Mouse (Mus musculus): ENCODE measurements around the gene Sh3rf1. TPM values are rescaled to one million over a fixed set of nuclear protein-coding genes. Genes with fewer than 3 reads are reported as not detected.
A peak's percentile ranks its signal among the peaks of the same experiment; 100 is the strongest.

Gene Sh3rf1
- polyA plus RNA-seq, 1 experiment: 2.1 TPM

DNA sequence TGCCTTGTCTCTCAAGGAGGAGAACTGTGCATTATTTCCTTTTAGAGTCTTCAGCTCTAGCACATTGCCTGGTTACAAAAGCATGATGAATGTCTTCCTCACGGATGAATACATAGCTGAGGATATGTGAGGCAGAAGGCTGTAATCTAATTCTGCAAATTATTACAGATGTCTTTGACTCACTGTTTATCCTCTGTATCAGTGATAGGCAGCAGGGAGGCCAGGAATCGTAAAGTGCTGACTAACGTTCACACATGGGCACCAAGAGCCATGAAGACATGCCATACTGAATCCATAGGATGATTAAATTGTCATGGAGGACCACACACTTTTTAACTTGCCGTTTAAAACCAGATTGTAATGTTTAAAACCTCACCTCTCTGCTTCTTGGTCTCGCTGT, 103.7 kb downstream of the Sh3rf1 start:
- H3K27ac ChIP-seq (replicated peaks; ENCODE audit: low read depth, low read length): no peak overlapping the region
- no peaks in the 10 kb centered on the region for H3K4me1 ChIP-seq (ENCODE audit: control insufficient read depth, insufficient read depth, insufficient read length, low read length)
- no peak overlapping the region for H3K4me3 ChIP-seq (ENCODE audit: insufficient read depth, low read depth, low read length)

DNA sequence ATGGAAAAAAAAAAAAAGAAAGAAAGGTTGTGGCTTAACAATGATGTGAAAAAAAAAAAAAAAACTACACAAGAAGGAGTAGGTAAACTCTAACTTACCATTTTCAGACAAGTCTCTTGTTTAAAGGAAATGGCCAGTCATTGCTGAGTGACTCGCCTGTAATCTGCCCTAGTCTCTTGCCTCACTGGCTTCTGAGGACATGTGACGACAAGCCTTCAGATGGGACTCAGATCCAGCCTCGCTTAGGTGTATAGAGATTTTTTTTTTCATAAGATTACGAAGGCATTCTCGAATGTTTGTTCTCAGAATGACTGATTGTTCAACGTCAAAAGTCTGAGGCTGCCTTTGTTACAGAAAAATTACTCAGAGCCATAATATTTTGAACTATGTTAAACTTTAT, 116.0 kb downstream of the Sh3rf1 start:
- Histone ChIP-seq H3K27ac (replicated peaks; ENCODE audit: low read depth, low read length) (no peak overlapping the region), H3K4me1 (ENCODE audit: control insufficient read depth, insufficient read depth, insufficient read length, low read length) (peaks cover 7% of the 10 kb centered on the region; the same call in 1 of the 2 replicates), H3K4me3 (ENCODE audit: insufficient read depth, low read depth, low read length) (no peak overlapping the region)

DNA sequence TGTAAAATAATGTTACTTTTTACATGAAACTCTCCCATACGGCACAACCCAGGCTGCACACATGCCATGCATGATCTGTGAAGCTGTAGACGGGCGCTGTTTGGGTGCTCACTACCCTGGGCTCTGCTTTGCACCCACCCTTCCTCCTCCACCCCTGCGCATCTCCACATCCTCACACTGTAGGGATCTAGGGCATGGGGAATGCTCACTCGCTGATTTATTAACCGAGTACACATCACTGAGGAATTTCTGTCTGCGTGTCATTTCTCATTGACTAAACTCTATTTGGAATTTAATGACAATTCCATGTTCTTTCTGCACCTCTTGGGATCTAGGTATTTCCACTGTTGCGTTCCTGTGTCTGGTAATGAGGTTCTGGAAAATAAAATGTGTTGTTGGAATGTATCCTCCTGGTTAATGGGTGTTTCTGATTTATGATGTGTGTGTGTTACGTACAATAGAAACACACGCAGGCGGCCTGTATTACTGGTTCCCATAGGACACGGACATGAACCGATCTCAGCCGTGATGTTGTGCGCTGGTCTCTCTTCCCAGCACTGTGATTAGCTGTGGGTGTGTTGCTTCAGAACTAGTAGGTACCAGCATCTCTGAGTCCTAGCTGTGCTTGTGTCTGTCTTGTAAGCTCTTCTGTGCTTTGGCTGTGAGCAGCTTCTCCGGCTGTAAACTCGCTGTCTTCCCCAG, 116.8 kb downstream of the Sh3rf1 start:
- Histone ChIP-seq H3K27ac (replicated peaks; ENCODE audit: low read depth, low read length) (0 out of 2 replicates have a peak overlapping the region, but pooled peaks have one; percentile 12), H3K4me3 (ENCODE audit: insufficient read depth, low read depth, low read length) (no peak overlapping the region), H3K4me1 (ENCODE audit: control insufficient read depth, insufficient read depth, insufficient read length, low read length) (peaks cover 7% of the 10 kb centered on the region; the same call in 1 of the 2 replicates)

DNA sequence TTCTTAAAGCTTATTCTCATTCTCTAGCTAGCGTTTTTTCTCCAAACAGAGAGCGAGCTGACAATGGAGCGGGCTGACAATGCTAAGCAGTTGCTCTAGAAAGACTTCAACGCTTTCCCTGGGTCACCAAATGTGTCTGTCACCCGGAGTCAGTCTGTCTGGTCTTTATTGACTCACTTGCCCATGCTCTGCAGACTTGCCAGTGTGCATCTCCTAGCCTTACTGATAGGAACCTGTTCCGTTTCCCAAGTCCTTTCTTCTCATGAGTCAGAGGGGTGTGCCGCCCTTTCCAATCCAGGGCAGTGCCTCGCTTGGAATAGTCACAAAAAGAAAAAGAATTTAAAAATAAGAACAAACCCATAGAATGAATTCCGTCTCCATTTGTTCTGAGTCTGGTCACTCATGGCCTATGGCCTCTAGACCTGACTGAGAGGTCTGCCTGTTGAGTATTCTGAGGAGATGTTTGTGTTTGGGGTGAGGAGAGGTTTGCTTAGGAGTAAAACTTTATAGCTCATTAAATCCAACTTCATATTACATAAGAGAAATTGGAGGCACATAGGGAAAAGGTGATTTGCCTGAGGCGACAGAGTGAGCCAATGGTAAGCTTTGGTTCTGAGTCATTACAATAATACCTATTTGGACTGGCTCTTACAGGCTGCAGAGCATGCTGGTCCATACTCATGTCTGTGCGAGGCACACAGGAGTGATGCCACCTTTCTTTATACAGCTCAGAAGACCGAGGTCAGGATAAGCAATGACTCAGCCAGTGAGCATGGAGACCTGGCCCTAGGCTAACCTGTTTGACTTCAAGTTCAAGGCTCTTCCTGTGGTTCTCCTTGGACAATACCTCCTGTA, 118.1 kb downstream of the Sh3rf1 start:
- Histone ChIP-seq H3K4me1 (ENCODE audit: control insufficient read depth, insufficient read depth, insufficient read length, low read length) (peaks cover 4% of the 10 kb centered on the region; the same call in 1 of the 2 replicates), H3K4me3 (ENCODE audit: insufficient read depth, low read depth, low read length) (no peak overlapping the region), H3K27ac (replicated peaks; ENCODE audit: low read depth, low read length) (no peak overlapping the region)

DNA sequence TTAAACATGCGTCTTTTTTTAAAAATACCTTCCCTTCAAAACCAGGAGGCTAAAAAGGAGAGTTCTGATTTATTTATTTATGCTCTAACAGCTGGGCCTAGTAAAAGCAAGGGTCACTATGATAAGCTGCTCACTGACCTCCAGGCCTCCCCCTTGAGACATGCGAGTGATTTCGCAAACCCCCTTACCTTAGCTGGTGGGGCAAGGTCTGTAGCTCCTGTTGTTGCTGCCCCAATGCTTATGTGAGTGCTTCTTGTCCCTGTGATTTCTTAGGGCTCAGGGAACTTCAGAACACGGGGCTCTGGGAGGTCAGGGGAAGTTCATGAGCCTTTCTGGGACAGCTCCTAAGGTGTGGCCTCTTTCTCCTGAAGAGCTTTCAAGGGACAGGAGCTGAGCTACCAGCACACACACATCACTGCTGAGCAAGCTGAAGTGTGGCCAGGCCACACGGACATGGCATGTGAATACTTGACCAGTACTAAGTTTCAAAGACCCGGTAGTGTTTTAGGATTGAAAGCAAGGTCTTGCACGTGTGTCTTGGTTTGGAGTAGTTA, 118.9 kb downstream of the Sh3rf1 start:
- Histone ChIP-seq H3K4me1 (ENCODE audit: control insufficient read depth, insufficient read depth, insufficient read length, low read length) (peaks cover 4% of the 10 kb centered on the region; the same call in 1 of the 2 replicates), H3K4me3 (ENCODE audit: insufficient read depth, low read depth, low read length) (no peak overlapping the region), H3K27ac (replicated peaks; ENCODE audit: low read depth, low read length) (no peak overlapping the region)

DNA sequence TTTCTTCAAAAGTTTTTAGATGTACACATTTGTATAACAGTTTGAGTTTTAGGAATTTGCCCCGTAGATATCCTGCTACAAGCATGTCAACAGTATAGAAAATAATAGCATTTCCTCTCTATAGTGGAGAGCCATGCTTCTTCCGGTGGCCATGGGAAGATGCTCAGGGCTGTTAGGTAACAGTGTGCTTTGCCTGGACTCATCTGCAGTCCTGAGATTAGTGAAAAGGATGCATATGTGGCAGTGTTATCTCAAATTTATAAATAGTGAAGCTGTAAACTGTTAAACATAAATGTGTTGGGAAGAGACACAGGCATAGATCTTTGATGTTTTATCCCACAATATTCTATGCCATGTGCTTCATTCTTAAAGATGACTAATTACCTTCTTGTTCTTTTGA, 120.8 kb downstream of the Sh3rf1 start:
- Histone ChIP-seq H3K4me1 (ENCODE audit: control insufficient read depth, insufficient read depth, insufficient read length, low read length) (peaks cover 4% of the 10 kb centered on the region; the same call in 1 of the 2 replicates), H3K4me3 (ENCODE audit: insufficient read depth, low read depth, low read length) (no peak overlapping the region), H3K27ac (replicated peaks; ENCODE audit: low read depth, low read length) (no peak overlapping the region)

DNA sequence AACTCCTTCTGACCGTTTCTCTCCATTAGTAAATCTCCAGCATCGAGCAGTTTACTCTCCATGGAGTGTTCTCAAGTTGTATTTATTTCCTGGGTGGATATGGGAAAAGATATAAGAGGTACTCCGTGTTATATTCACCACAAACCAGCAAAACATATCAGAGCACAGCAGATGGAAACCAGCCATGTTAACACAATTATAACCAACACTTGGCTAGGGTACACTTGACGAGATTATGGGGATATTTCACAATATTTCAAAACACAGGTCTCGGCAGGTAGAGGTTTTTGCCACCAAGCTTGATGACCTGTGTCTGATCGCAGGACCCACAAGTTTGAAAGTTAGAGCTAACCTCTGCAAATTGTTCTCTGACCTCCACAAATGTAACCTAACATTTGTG, 123.3 kb downstream of the Sh3rf1 start:
- peaks cover 2% of the 10 kb centered on the region; the same call in 1 of the 2 replicates for H3K4me1 ChIP-seq (ENCODE audit: control insufficient read depth, insufficient read depth, insufficient read length, low read length)
- H3K4me3 ChIP-seq (ENCODE audit: insufficient read depth, low read depth, low read length): no peak overlapping the region
- H3K27ac ChIP-seq (replicated peaks; ENCODE audit: low read depth, low read length): no peak overlapping the region

DNA sequence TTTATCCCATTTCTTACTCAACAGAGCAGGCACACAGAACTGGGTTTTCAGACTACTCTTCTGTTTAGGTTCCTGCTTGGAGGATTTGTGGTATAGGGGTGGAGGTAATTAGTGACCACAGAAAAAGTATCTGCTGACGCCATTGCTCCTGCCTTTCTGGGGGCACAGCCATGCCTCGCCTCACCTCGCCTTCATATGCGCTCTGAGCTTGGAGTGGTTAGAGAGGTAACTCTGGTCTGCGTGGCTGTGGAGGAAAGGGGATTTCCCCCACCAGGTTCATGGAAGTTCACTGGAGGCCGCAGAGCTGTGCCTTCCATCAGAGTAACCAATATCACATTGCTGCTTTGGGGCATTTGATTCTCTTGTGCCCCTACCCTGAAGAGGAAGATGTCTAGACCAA, 123.9 kb downstream of the Sh3rf1 start:
- no peaks in the 10 kb centered on the region for H3K4me1 ChIP-seq (ENCODE audit: control insufficient read depth, insufficient read depth, insufficient read length, low read length)
- no peak overlapping the region for H3K27ac ChIP-seq (replicated peaks; ENCODE audit: low read depth, low read length)
- H3K4me3 ChIP-seq (ENCODE audit: insufficient read depth, low read depth, low read length): no peak overlapping the region

DNA sequence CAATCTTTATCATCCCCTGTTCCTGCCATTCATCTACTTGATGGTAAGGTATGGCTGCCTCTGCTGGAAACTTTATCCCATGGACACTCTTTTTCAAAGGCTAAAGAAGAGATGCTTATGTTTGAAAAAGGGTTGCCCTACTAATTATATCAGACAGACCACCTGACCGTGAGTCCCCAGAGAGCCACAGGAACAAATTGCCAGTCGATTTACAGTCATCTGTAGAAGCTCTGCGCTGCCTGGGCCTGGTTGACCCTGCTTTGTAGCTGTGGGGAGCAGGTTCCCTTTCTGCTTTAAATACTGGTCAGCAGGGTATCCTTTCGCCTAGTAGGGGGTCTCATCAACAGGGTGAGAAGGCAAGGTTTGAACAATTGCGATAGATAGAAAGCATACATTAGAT, 124.4 kb downstream of the Sh3rf1 start:
- Histone ChIP-seq H3K27ac (replicated peaks; ENCODE audit: low read depth, low read length) (no peak overlapping the region), H3K4me3 (ENCODE audit: insufficient read depth, low read depth, low read length) (no peak overlapping the region), H3K4me1 (ENCODE audit: control insufficient read depth, insufficient read depth, insufficient read length, low read length) (no peaks in the 10 kb centered on the region)

DNA sequence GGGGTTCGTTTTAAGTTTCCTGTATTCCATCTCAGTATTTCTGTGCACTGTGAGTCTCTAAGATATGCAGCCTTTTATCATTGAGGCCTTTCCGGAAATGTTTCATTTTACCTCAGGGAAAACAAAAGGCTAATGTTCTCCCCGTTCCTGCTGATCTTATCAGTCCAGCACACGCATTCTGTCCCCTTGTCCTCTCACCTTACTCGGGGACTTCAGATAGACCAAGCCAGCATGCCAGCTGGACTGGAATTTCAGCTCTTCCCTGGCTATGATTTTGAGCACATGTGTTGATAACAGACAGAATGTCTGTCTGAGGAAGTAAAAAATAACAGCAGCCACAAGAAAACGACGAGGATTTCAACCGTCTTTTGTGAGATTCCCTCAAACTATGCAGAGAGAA, 124.8 kb downstream of the Sh3rf1 start:
- no peaks in the 10 kb centered on the region for H3K4me1 ChIP-seq (ENCODE audit: control insufficient read depth, insufficient read depth, insufficient read length, low read length)
- no peak overlapping the region for H3K27ac ChIP-seq (replicated peaks; ENCODE audit: low read depth, low read length)
- no peak overlapping the region for H3K4me3 ChIP-seq (ENCODE audit: insufficient read depth, low read depth, low read length)

DNA sequence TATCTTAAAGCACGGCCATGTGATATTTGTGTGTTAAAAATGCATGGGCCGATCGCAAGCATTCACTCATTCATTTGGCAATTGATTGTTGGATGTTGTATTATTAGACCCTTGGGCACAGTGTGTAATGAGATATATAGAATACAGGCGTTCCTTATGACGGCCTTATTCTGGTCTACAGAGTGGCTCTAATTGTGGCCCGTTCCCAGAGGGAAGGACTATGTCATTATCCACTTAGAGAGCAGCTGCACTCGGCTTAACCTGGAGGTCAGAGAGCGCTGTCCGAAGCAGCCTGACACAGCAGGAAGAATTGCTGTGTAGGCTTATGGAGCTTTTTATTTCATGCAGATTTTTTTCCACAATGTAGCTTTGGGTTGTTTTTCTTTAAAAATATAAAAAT, 126.8 kb downstream of the Sh3rf1 start:
- no peaks in the 10 kb centered on the region for H3K4me1 ChIP-seq (ENCODE audit: control insufficient read depth, insufficient read depth, insufficient read length, low read length)
- H3K27ac ChIP-seq (replicated peaks; ENCODE audit: low read depth, low read length): no peak overlapping the region
- H3K4me3 ChIP-seq (ENCODE audit: insufficient read depth, low read depth, low read length): no peak overlapping the region

DNA sequence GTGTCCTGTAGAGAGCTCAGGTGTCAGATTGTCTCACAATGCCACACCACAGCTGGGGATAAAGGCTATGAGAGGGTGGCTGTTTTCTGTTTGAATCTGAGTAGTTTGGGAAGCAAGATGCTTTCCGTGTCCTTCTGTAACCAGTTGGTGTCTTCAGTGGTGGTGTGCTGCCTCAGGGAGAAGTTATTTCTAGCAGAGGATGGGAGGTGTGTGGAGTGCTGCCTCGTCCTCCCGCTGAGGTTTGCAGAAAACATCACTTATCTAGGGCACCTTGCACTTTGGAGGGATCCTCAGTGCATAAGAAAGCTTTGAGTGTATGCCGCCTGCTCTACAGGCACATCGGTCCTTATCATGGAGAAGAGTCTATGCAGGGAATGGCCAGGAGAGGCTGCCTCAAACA, 128.0 kb downstream of the Sh3rf1 start:
- H3K27ac ChIP-seq (replicated peaks; ENCODE audit: low read depth, low read length): no peak overlapping the region
- no peaks in the 10 kb centered on the region for H3K4me1 ChIP-seq (ENCODE audit: control insufficient read depth, insufficient read depth, insufficient read length, low read length)
- H3K4me3 ChIP-seq (ENCODE audit: insufficient read depth, low read depth, low read length): no peak overlapping the region

DNA sequence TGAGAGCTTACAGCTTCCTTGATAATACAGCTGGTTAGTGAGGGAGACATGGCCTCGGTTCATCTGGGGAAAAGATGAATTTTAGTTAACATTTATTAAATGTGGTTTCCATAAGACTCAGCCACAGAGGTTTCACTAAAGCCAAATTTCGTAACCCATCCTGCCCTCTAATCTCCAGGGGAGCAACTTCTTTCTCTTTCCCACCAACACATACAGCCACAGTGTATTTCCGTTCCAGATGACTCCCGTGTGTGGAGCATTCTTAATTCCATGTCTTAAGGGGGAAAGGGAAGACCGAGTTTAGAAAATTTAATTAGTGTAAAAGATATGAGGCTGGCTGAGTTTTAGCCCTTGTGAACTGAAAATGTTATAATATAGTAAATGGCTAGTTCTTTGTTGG, 131.8 kb downstream of the Sh3rf1 start:
- Histone ChIP-seq H3K4me1 (ENCODE audit: control insufficient read depth, insufficient read depth, insufficient read length, low read length) (no peaks in the 10 kb centered on the region), H3K4me3 (ENCODE audit: insufficient read depth, low read depth, low read length) (no peak overlapping the region), H3K27ac (replicated peaks; ENCODE audit: low read depth, low read length) (no peak overlapping the region)

DNA sequence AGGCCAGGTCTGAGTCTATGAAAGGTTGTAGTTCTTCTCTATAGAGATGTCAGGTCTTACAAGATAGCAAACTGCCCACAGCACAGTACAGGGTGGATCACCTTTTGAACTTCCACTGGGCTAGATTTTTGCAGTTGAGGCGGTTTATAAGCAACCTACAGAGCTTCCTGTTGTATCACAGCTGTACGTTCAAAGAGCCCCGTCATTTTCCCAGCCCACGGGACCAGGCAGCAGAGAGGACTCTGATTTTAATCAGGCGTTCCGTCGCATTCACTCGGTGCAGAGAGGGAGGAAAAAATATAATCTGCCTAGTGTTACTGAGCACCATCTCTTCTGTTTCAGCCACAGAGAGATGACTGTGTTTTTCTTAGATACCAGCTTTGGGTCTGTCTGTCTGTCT, 135.3 kb downstream of the Sh3rf1 start:
- H3K27ac ChIP-seq (replicated peaks; ENCODE audit: low read depth, low read length): no peak overlapping the region
- no peaks in the 10 kb centered on the region for H3K4me1 ChIP-seq (ENCODE audit: control insufficient read depth, insufficient read depth, insufficient read length, low read length)
- H3K4me3 ChIP-seq (ENCODE audit: insufficient read depth, low read depth, low read length): no peak overlapping the region

DNA sequence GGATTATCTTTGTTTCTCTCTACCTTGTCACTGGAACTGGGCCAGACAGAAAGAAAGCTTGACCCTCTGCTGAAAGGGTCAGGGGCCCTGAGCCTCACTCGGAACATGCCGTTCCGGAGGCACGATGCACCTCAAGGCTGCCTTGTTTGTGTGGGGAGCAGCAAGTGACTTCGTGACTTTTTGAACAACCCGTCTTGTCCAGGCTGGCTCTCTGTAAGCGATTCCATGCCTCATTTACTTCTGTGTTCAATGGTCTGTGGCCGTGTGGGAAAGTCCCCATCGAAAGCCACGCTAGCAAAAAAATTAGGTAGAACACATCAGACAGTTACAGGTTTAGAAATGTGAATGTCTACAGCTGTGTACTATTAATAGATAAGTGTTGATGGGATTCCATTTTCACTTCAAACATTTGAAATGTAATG, 136.2 kb downstream of the Sh3rf1 start:
- no peak overlapping the region for H3K4me3 ChIP-seq (ENCODE audit: insufficient read depth, low read depth, low read length)
- no peaks in the 10 kb centered on the region for H3K4me1 ChIP-seq (ENCODE audit: control insufficient read depth, insufficient read depth, insufficient read length, low read length)
- no peak overlapping the region for H3K27ac ChIP-seq (replicated peaks; ENCODE audit: low read depth, low read length)
